Mouse (Mus musculus) kidney, embryonic 15.5 days (tissue): ENCODE data around the gene Lrba. TPM values are rescaled to one million over a fixed set of nuclear protein-coding genes. Genes with fewer than 3 reads are reported as not detected.

Source experiments
- ATAC-seq: fragments of 200-750 bp; cut with Nextera tagmentation; replicated peaks from 2 replicates; pipeline ENCODE4 v1.8.0; 2017; ENCODE audit warnings: moderate TSS enrichment; ENCODE audit not compliant: low FRiP score
- H3K27ac ChIP-seq: fragments of 300-500 bp; sonication (generic); 2 replicates; pipeline ENCODE4 v1.5.1; 2015; ENCODE audit warnings: mild to moderate bottlenecking, inconsistent platforms
- H3K27me3 ChIP-seq: fragments of 300-500 bp; sonication (generic); 2 replicates; pipeline ENCODE4 v1.6.1; 2015; ENCODE audit warnings: inconsistent platforms
- H3K36me3 ChIP-seq: fragments of 300-500 bp; sonication (generic); 2 replicates; pipeline ENCODE4 v1.6.1; 2015; ENCODE audit warnings: inconsistent platforms
- H3K4me1 ChIP-seq: fragments of 300-500 bp; sonication (generic); 2 replicates; pipeline ENCODE4 v1.6.1; 2015; ENCODE audit warnings: inconsistent platforms
- H3K4me2 ChIP-seq: fragments of 300-500 bp; sonication (generic); 2 replicates; pipeline ENCODE4 v1.6.1; 2015; ENCODE audit warnings: moderate library complexity, mild to moderate bottlenecking, inconsistent platforms
- H3K4me3 ChIP-seq: fragments of 300-500 bp; sonication (generic); replicated peaks from 2 replicates; pipeline ENCODE4 v1.5.1; 2015; ENCODE audit warnings: mild to moderate bottlenecking, inconsistent platforms
- H3K9ac ChIP-seq: fragments of 300-500 bp; sonication (generic); 2 replicates; pipeline ENCODE4 v1.6.1; 2015; ENCODE audit warnings: mild to moderate bottlenecking, inconsistent platforms
- H3K9me3 ChIP-seq: fragments of 300-500 bp; sonication (generic); replicated peaks from 2 replicates; pipeline ENCODE4 v1.6.1; 2016; ENCODE audit warnings: inconsistent platforms
- WGBS: fragments of 180-500 bp; shearing (Covaris S2); methylation state at CpG from one replicate; pipeline ENCODE4 v1.1.7; 2015; ENCODE audit warnings: mixed read lengths; 5-methylcytosine and 5-hydroxymethylcytosine counted together
- polyA plus RNA-seq: library from polyadenylated mRNA; unstranded; fragments of >200 nt; fragmentation: Nextera tagmentation; extraction: Ambion mirVana; gene quantifications from 2 replicates; pipeline ENCODE4 v1.2.1, GENCODE M21; 2015

The Lrba gene
- polyA plus RNA-seq, 1 experiment from 2014 or later, result 7.6 TPM

DNA sequence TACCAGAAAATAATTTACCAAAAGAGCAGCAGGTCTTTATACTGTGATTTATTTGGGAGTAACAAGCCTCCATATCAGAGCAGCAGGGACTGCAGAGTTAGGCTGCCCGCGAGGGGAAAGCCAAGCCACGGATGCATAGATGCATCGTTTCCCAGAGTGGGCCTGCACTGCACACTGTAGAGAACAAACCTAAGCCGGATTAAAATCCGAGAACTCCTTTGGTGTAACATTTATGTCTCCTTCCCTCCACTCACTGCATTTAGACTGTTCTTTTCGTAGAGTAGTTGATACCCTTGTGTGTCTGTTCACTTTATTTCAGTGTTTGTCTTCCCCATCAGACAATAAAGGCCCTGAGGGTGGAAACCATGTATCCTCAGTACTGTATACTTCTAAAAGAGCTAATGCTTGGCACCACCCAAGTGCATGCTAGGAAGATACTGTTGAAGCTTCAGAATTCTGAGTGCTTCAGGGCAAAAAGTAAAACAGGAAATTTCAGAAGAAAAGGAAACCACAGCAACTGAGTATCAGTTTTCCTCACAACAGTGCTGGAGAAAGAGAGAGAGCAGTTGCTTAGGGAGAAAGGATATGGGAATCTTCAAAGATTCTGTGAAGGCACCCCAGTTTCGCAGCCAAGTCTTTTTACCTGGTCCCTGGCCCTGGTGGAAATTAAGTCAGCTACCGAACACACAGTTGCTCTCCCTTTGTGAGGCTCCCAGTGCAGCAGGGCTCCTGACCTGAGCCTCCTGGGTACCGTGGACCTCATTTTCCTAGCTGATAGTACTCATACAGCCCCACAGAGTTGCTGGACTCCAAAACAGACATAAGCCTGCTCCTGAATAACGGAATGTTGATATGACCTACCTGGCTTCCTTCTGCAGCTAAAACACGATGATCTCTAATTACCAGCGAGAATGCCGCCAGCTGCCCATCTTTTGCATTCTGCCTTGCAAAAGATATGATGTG, 530.4 kb downstream of the Lrba start:
- 70% methylated on average over 14 of the region's 14 CpGs for WGBS
- Histone ChIP-seq H3K4me2 (0 out of 2 replicates have a peak overlapping the region, but pooled peaks have one; percentile 1), H3K9me3 (no peaks in the 10 kb centered on the region), H3K9ac (no peak overlapping the region), H3K36me3 (no peaks in the 10 kb centered on the region), H3K27ac (peak overlapping the region; percentile 60), H3K27me3 (no peaks in the 10 kb centered on the region), H3K4me3 (no peak overlapping the region), H3K4me1 (peaks cover 16% of the 10 kb centered on the region)
- no peak for ATAC-seq

DNA sequence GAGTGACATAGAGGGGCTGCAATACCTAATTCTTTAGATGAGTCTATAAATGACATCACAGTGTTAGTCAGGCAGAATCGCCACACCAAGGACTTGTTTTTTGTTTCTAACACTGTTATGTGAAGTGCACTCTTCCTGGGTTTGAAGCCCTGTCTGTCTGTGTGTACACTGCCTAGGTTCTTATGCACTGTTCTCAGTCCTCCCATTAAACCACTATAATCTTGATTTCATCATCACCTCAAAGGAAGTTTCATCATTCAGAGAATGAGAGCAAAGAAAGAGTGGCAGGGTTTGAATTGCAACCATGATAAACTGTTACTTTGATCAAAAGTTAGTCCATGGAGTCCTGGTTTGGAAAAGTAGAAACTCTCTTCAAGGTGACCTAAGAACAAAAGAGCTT, 532.1 kb downstream of the Lrba start:
- Histone ChIP-seq H3K4me2 (no peak overlapping the region), H3K36me3 (no peaks in the 10 kb centered on the region), H3K9ac (no peak overlapping the region), H3K27me3 (no peaks in the 10 kb centered on the region), H3K4me1 (peaks cover 11% of the 10 kb centered on the region), H3K4me3 (no peak overlapping the region), H3K9me3 (no peaks in the 10 kb centered on the region), H3K27ac (no peak overlapping the region)
- no peak for ATAC-seq
- 77% methylated on average over 1 of the region's 1 CpGs for WGBS

DNA sequence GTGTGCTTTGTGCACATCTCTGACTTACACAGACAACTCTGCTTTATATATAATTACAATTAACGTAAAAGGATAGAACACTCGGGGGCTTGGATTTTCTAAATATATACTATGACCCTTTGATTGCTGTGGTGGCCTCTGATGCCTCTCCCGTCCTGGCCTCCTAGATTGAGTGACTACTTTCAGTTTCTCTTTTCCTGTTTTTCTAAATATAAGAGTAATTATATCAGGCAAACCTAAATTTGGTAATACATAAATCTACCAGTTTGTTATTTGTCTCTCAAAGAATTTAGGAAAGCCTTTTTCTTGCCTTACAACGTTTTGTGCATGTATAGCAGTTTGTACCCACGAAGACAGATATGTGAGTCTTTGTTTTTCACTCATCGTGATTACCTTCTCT, 534.2 kb downstream of the Lrba start:
- Histone ChIP-seq H3K9ac (no peak overlapping the region), H3K27me3 (no peaks in the 10 kb centered on the region), H3K4me2 (no peak overlapping the region), H3K27ac (no peak overlapping the region), H3K4me1 (peaks cover 11% of the 10 kb centered on the region), H3K4me3 (no peak overlapping the region), H3K9me3 (no peaks in the 10 kb centered on the region), H3K36me3 (no peaks in the 10 kb centered on the region)
- ATAC-seq, result no peak
- WGBS, result 79% methylated on average over 6 of the region's 6 CpGs

DNA sequence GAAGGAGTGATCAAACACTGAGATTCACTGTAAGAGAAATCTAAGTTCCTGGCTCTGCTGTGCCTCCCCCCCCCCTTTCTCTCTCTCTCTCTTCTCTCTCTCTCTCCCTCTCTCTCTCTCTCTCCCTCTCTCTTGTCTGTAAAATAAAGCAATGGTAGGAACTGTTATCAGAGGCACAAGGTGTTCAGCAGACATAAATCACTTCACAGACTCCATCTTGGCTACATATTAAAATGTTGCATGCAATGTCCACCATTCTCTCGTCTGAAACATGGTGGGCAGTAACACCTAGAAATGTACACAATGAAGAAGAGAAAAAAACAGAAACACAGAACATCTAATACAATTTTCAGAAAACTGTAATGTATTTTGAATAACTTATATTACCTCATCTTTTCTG, 534.9 kb downstream of the Lrba start:
- peaks cover 7% of the 10 kb centered on the region for H3K4me1 ChIP-seq
- no peaks in the 10 kb centered on the region for H3K27me3 ChIP-seq
- no peak overlapping the region for H3K4me3 ChIP-seq
- H3K9ac ChIP-seq, result no peak overlapping the region
- ATAC-seq, result no peak
- no peaks in the 10 kb centered on the region for H3K36me3 ChIP-seq
- H3K9me3 ChIP-seq, result no peaks in the 10 kb centered on the region
- H3K27ac ChIP-seq, result no peak overlapping the region
- 75% methylated on average over 1 of the region's 1 CpGs for WGBS
- H3K4me2 ChIP-seq, result no peak overlapping the region

DNA sequence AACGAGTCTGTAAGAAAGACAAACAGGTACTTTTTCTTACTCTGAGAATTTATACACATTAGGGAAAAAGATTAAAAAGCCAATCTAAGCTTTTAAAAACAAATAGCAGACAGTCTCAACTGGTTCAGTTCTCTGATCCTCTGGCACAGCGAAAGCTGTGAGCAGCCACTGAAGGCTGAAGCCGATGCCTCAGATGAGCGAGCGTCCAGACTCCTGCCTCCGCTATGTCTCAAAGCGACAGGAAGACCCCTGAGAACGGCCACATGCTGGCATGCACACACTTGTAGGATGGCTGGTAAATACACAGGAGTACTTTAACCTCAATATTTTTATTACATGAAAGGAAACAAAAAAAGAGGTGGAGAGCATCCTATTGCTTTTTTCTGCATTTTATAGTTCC, 535.4 kb downstream of the Lrba start:
- WGBS, result 67% methylated on average over 8 of the region's 8 CpGs
- Histone ChIP-seq H3K9me3 (no peaks in the 10 kb centered on the region), H3K36me3 (no peaks in the 10 kb centered on the region), H3K4me2 (no peak overlapping the region), H3K4me3 (no peak overlapping the region), H3K27me3 (no peaks in the 10 kb centered on the region), H3K27ac (no peak overlapping the region), H3K4me1 (peaks cover 3% of the 10 kb centered on the region), H3K9ac (no peak overlapping the region)
- no peak for ATAC-seq

DNA sequence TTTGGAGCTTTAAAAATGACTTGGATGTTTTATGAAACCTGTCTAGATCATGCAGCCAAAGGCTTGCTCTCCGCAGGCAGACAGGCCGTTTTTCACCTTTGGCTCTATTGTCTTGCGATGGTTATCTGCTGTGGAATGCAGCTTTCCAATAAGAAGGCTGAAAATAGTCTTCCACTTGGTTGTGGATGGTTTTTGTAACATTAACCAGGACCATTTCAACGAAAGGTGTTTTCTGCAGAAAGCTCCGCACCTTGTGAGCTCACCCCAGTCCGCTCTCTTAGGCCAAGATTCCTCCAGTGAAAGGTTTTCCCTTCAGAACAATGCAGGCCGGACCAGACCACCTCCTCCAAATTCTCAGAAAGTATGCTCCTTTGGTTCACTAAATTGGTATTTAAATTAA, 536.0 kb downstream of the Lrba start:
- 75% methylated on average over 7 of the region's 7 CpGs for WGBS

DNA sequence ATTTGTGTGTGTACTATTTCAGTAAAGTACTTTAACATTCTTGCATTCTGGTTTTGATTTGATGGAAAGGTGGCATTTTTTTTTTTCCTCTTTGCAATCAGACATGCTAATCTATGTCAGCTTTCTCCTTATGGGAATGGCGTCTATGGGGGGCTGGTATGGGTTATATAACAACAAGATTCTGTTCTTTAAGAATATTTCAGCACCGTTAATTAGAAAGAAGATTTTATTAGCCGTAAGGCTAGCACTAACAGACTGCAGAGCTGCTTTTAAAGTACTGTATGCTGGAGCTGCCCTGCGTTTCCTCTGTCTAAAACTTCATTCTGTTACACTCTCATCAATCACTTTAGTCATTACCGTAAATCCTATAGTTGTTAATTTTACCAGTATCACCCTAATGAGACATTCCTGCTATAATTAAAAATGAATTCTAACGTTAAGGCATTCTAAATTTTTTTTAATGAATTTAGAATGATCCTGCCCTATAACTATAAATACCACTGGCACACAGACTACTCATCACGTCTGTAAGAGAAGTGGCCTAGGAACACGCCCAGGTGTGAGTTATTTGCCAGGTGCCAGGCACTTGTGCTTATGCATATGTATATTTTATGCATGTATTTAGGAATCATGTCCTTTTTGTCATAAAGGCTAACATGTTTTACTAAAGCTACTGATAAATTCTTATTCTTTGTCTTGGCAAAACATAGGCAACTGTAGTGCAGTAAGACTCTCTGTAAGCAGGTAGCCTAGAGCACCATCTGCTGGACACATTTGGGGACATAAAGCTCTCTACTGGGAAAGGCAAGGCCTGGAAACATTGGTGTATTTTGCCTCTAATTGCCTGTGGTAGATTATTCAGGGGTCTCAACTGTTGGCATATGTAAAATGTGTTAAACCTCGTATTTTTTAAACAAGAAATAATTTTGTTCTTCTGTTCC, 536.9 kb downstream of the Lrba start:
- 61% methylated on average over 9 of the region's 9 CpGs for WGBS
- no peaks in the 10 kb centered on the region for H3K36me3 ChIP-seq
- no peaks in the 10 kb centered on the region for H3K27me3 ChIP-seq
- peak; percentile 69; the same call in 1 of the 2 replicates for ATAC-seq
- no peak overlapping the region for H3K27ac ChIP-seq
- H3K4me2 ChIP-seq, result no peak overlapping the region
- H3K9ac ChIP-seq, result no peak overlapping the region
- H3K4me1 ChIP-seq, result no peaks in the 10 kb centered on the region
- H3K9me3 ChIP-seq, result no peaks in the 10 kb centered on the region
- H3K4me3 ChIP-seq, result no peak overlapping the region

More for the DNA sequence above, 536.0 kb downstream of the Lrba start:
- no peaks in the 10 kb centered on the region for H3K36me3 ChIP-seq
- no peak overlapping the region for H3K4me3 ChIP-seq
- H3K4me1 ChIP-seq, result no peaks in the 10 kb centered on the region
- no peak overlapping the region for H3K27ac ChIP-seq
- H3K27me3 ChIP-seq, result no peaks in the 10 kb centered on the region
- H3K9me3 ChIP-seq, result no peaks in the 10 kb centered on the region
- no peak overlapping the region for H3K4me2 ChIP-seq
- ATAC-seq, result no peak
- no peak overlapping the region for H3K9ac ChIP-seq

DNA sequence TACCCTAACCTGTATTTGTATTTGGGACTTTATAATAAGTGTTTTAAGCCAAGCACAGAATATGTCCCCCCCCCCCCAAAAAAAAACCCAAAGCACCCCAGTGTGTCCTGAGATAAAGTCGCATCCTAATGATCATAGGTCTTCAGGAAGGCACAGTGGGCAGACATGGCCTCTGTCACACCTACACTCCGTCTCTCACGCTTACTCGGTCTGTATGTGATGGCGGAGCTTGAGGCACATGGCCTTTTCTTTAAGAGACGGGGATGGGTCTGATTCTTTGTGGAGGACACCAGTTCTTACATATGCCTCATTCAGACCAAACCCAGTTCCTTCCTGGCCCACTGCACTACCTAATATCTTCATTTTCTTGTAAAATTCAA, 537.5 kb downstream of the Lrba start:
- Histone ChIP-seq H3K27ac (no peak overlapping the region), H3K36me3 (no peaks in the 10 kb centered on the region), H3K9ac (no peak overlapping the region), H3K4me3 (no peak overlapping the region), H3K27me3 (no peaks in the 10 kb centered on the region), H3K9me3 (no peaks in the 10 kb centered on the region), H3K4me2 (no peak overlapping the region), H3K4me1 (no peaks in the 10 kb centered on the region)
- no peak for ATAC-seq
- WGBS, result 87% methylated on average over 6 of the region's 6 CpGs

DNA sequence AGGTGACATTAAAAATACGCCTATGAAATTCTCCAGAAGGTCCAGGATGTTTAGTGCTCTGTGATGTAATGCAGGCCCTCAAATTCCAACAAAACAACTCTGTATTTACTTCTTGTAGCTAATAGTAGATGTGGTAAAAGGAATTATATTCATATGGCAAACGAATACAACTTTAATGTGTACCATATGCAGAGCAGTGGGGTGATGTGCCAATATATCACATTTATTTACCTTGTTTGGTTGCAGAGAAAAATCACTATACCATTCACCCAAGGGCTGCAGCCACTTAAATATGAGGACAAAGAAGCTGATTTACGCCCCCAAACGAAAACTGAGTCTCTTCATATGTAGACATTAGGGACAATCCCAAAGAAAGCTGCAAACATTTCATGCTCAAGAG, 538.0 kb downstream of the Lrba start:
- H3K27me3 ChIP-seq, result no peaks in the 10 kb centered on the region
- no peak overlapping the region for H3K27ac ChIP-seq
- no peak overlapping the region for H3K4me2 ChIP-seq
- no peak for ATAC-seq
- H3K9me3 ChIP-seq, result no peaks in the 10 kb centered on the region
- no peaks in the 10 kb centered on the region for H3K4me1 ChIP-seq
- no peaks in the 10 kb centered on the region for H3K36me3 ChIP-seq
- WGBS, result 87% methylated on average over 4 of the region's 4 CpGs
- no peak overlapping the region for H3K4me3 ChIP-seq
- H3K9ac ChIP-seq, result no peak overlapping the region

DNA sequence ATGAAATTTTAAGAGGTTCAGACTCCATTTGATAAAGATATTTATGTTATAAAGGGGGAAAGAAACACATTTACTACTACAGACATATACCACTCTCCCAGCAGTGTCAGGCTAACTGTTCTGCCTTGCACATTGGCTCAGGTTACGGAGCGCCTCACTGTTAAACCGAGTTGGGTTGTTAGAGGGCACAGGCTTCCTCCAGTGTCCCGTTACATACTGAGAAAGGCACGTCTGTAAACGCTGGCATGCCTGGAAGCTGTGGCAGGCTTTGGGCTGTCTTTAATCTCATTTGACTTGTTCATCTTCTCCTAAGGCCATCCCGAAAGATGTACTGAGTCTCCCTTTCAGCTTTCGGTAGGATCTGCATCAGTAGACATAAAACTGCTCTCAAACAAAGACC, 544.1 kb downstream of the Lrba start:
- no peak overlapping the region for H3K4me3 ChIP-seq
- no peak overlapping the region for H3K9ac ChIP-seq
- H3K27ac ChIP-seq, result no peak overlapping the region
- H3K4me2 ChIP-seq, result no peak overlapping the region
- no peaks in the 10 kb centered on the region for H3K36me3 ChIP-seq
- no peaks in the 10 kb centered on the region for H3K27me3 ChIP-seq
- 16% methylated on average over 8 of the region's 8 CpGs for WGBS
- peaks cover 12% of the 10 kb centered on the region; the same call in 1 of the 2 replicates for H3K4me1 ChIP-seq
- H3K9me3 ChIP-seq, result no peaks in the 10 kb centered on the region
- peak; percentile 71; the same call in 1 of the 2 replicates for ATAC-seq

DNA sequence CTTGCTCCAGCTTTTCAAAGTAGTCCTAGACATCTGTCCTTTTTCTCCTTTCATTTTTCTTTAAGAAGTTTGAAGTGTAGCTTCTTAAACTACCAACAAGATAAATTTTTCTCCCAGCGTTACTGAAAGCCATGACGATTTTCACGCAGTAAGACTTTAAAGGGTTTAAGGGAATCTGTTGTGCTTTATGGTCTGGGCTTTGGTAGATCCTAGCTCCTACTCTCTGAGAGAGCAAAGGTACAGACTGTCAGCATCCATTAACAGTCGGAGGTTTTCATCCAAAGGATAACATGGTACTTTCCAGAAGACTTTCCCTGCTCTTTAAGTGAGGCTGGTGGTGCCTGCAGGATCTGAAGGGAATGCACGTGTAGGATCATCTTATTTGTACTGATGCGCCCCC, 544.5 kb downstream of the Lrba start:
- Histone ChIP-seq H3K9ac (no peak overlapping the region), H3K4me3 (no peak overlapping the region), H3K36me3 (no peaks in the 10 kb centered on the region), H3K27me3 (no peaks in the 10 kb centered on the region), H3K4me1 (peaks cover 12% of the 10 kb centered on the region; the same call in 1 of the 2 replicates), H3K4me2 (no peak overlapping the region), H3K27ac (no peak overlapping the region), H3K9me3 (no peaks in the 10 kb centered on the region)
- 46% methylated on average over 6 of the region's 6 CpGs for WGBS
- no peak; the same call in 1 of the 2 replicates for ATAC-seq
